Mouse (Mus musculus): ENCODE measurements at regions not wholly inside any gene's neighbourhood (a gene's known extent, or its start where the extent isn't known, plus 50 kb on each side); places are given as distances from the start of the nearest gene placed in this dataset.
A peak's percentile ranks its signal among the peaks of the same experiment; 100 is the strongest.

DNA sequence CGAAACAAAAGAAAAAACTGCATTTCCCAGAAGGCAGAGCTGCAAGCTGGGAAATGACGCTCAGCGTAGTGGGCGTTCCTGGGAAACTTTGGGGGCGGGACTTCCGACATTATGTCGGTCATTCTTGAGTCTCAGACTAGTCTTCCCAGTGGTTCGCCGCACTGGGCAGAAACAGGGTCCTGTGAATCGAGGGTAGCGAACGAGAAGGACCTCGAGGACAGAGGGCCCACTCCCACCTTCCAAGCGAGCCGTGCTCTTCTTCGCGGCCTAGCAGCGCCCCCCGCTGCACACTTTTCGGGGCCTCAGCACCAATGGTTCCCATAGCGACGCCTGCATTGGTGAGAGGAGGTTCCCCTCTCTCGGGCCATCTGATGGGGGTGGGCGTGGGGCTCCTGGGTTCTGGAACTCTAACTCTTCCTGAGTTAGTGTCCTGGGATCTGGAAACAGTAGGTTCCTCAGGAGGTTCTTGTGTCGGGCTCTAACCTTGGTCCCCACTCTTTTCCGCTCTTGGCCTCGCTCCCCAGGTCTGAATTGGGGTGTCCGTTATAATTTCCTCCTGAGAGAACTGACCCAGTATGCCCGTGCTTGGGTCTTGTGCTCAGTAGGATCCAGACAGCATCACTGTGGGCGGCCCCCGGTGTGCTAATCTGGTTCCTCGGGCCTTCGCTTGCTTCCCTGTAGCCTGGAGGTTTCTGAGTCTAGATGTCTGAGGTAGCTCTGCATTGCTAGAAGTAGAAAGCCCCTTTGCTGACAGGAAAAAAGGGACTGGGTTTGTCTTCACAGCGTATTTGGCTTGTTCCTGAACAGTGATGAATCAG is 52.8 kb upstream of the Gramd1a start:
- TF ChIP-seq POLR2A (IDR thresholded peaks at IDR 0.05; ENCODE audit: extremely low read depth, insufficient read depth, low read length) (peak; percentile 43; the same call in 1 of the 2 replicates), CTCF (IDR thresholded peaks at IDR 0.05; ENCODE audit: extremely low read depth, insufficient read depth, low read length) (no peak)

Measured in cortical plate, adult 2 months (tissue).